Mouse (Mus musculus) thymus, adult 2 months (tissue): ENCODE results near the gene Bmper. TPM values are rescaled to one million over a fixed set of nuclear protein-coding genes. Genes with fewer than 3 reads are reported as not detected.

Experiments
- DNase-seq: peaks from one replicate; pipeline ENCODE4 v3.0.0; 2021
- H3K27ac ChIP-seq: fragments of 200-500 bp; 2 replicates; pipeline ENCODE4 v1.5.1; 2012; ENCODE audit warnings: low read length, control low read depth; ENCODE audit not compliant: control insufficient read depth, insufficient read depth
- H3K27me3 ChIP-seq: fragments of 200-500 bp; 2 replicates; pipeline ENCODE4 v1.6.1; 2012; ENCODE audit warnings: mild to moderate bottlenecking, low read length, moderate library complexity, mixed read lengths; ENCODE audit not compliant: control insufficient read depth, insufficient read depth
- H3K36me3 ChIP-seq: fragments of 200-500 bp; 2 replicates; pipeline ENCODE4 v1.6.1; 2012; ENCODE audit warnings: mild to moderate bottlenecking, low read length, moderate library complexity; ENCODE audit not compliant: control insufficient read depth, insufficient read depth
- H3K4me1 ChIP-seq: fragments of 200-500 bp; replicated peaks from 2 replicates; pipeline ENCODE4 v1.6.1; 2012; ENCODE audit warnings: low read length; ENCODE audit not compliant: control insufficient read depth, insufficient read depth
- H3K4me3 ChIP-seq: fragments of 200-500 bp; 2 replicates; pipeline ENCODE4 v1.5.1; 2012; ENCODE audit warnings: mild to moderate bottlenecking, low read length, control low read depth, moderate library complexity; ENCODE audit not compliant: control insufficient read depth, insufficient read depth
- CTCF ChIP-seq: fragments of 200-500 bp; IDR thresholded peaks from 2 replicates; pipeline ENCODE4 v1.5.1; 2012; ENCODE audit warnings: mild to moderate bottlenecking, control low read depth, low read length, moderate library complexity, borderline replicate concordance; ENCODE audit not compliant: control insufficient read depth, poor library complexity, insufficient read depth; ENCODE audit errors: extremely low read depth
- POLR2A ChIP-seq: fragments of 200-500 bp; IDR thresholded peaks from 2 replicates; pipeline ENCODE4 v1.6.1; 2012; ENCODE audit warnings: mild to moderate bottlenecking, low read length, control low read depth, moderate library complexity; ENCODE audit not compliant: control insufficient read depth, poor library complexity, insufficient read depth; ENCODE audit errors: extremely low read depth
- WGBS: fragments of 180-500 bp; shearing (Covaris S2); methylation state at CpG from one replicate; pipeline ENCODE4 v1.1.7; 2018; 5-methylcytosine and 5-hydroxymethylcytosine counted together
- polyA plus RNA-seq: library from polyadenylated mRNA; depleted of rRNA; stranded (reverse); fragments of >200 nt; gene quantifications from 2 replicates; pipeline ENCODE4 v1.2.3, GENCODE M21; 2012

Gene Bmper
- polyA plus RNA-seq, 1 experiment: 0.40 TPM

DNA sequence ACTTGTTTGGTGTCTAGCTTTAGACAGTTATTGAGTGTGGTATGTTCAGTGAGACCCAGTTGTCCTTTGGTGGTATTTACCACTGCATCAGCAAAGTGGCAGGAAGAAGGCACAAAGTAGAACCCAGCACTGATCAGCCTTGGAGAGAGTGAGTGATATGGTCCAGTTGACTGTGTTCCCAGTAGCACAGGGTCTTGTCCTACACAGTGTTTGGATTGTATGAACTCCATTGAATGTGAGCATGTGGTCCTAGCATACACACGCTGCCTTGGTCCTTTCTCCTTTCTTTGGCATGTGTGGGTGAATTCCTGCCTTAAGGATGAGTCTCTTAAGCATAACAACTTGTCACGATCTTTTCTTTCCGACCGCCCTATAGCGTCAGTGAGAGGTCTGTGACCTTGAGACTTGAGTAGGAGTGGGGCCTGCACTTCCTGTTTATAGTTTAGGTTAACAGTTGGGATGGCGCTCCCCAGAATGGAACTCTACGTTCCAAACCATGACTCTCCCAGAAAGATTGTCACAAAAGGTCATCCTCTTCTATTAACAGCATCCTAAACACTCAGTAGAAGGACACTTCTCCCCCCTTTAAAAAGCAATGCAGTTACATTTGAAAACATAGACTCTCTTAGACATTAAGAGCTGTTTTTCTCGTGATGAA lies 10.7 kb downstream of the Bmper start:
- H3K4me1 ChIP-seq: no peaks in the 10 kb centered on the region
- DNase-seq: no peak
- H3K27me3 ChIP-seq: no peaks in the 10 kb centered on the region
- no peaks in the 10 kb centered on the region for H3K36me3 ChIP-seq
- no peak overlapping the region for H3K4me3 ChIP-seq
- WGBS: 95% methylated on average over 8 of the region's 8 CpGs
- no peak for TF ChIP-seq CTCF
- TF ChIP-seq POLR2A: no peak
- H3K27ac ChIP-seq: no peak overlapping the region

GRCm38 (mm10) chr9:23235368-23236002 lies 12.6 kb downstream of the Bmper start:
- H3K27ac ChIP-seq: no peak overlapping the region
- no peak for DNase-seq
- H3K36me3 ChIP-seq: no peaks in the 10 kb centered on the region
- H3K4me3 ChIP-seq: no peak overlapping the region
- WGBS: 31% methylated on average over 6 of the region's 6 CpGs
- H3K27me3 ChIP-seq: no peaks in the 10 kb centered on the region
- no peaks in the 10 kb centered on the region for H3K4me1 ChIP-seq
- no peak for TF ChIP-seq CTCF
- no peak for TF ChIP-seq POLR2A

- Histone ChIP-seq H3K36me3 (no peaks in the 10 kb centered on the region), H3K4me1 (no peaks in the 10 kb centered on the region), H3K4me3 (no peak overlapping the region), H3K27me3 (no peaks in the 10 kb centered on the region), H3K27ac (no peak overlapping the region)
- DNase-seq: no peak
- TF ChIP-seq POLR2A (no peak), CTCF (no peak)
- WGBS: 83% methylated on average over 6 of the region's 6 CpGs
These were observed 13.9 kb downstream of the Bmper start for GRCm38 (mm10) chr9:23236635-23237279.

- Histone ChIP-seq H3K27me3 (no peaks in the 10 kb centered on the region), H3K4me3 (no peak overlapping the region), H3K27ac (no peak overlapping the region), H3K36me3 (no peaks in the 10 kb centered on the region), H3K4me1 (no peaks in the 10 kb centered on the region)
- 82% methylated on average over 2 of the region's 2 CpGs for WGBS
- no peak for DNase-seq
- TF ChIP-seq POLR2A (no peak), CTCF (no peak)
These were observed 16.1 kb downstream of the Bmper start for GRCm38 (mm10) chr9:23239011-23239410.

DNA sequence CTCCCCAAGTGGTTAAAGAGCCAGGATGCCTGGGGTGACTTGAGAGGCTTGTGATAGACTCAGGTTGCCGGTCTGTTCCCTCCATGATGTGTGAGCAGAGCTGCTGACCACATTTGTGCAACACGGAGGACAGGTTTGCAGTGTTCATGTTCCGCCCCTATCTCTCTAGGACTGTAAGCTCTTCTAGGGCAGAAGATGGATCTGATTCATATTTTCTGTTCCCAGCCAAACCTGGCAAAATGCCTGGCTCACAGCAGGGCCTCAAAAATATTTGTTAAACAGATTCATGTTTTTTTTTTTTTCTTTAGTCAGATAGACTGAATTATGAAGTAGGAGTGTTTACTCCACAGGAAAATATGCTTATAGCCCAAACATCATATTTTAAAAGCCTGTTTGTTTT lies 20.0 kb downstream of the Bmper start:
- Histone ChIP-seq H3K4me3 (no peak overlapping the region), H3K27me3 (no peaks in the 10 kb centered on the region), H3K27ac (no peak overlapping the region), H3K4me1 (no peaks in the 10 kb centered on the region), H3K36me3 (no peaks in the 10 kb centered on the region)
- 89% methylated on average over 3 of the region's 3 CpGs for WGBS
- TF ChIP-seq POLR2A (no peak), CTCF (no peak)
- DNase-seq: no peak

DNA sequence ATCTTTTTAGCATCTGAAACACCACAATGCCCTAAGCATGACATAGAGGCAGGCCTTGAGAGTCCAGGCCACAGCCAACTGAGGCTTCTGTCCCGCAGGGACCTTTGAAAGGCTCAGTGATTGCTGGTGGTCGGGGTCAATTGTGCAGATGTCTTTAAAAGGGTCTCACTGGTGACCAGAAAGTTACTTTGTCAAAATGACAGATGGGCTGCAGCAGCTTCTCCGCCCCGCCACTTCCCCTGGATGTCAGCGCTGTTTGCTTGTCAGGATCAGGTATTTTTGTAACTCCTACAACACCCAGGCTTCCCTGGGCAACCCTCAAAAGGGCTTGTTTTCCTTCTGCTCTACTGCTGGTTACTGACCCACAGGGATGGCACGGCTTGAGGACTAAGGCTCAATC lies 21.0 kb downstream of the Bmper start:
- no peak for DNase-seq
- Histone ChIP-seq H3K4me3 (no peak overlapping the region), H3K27me3 (no peaks in the 10 kb centered on the region), H3K36me3 (no peaks in the 10 kb centered on the region), H3K27ac (no peak overlapping the region), H3K4me1 (no peaks in the 10 kb centered on the region)
- no peak for TF ChIP-seq POLR2A
- no peak for TF ChIP-seq CTCF
- 83% methylated on average over 6 of the region's 6 CpGs for WGBS

DNA sequence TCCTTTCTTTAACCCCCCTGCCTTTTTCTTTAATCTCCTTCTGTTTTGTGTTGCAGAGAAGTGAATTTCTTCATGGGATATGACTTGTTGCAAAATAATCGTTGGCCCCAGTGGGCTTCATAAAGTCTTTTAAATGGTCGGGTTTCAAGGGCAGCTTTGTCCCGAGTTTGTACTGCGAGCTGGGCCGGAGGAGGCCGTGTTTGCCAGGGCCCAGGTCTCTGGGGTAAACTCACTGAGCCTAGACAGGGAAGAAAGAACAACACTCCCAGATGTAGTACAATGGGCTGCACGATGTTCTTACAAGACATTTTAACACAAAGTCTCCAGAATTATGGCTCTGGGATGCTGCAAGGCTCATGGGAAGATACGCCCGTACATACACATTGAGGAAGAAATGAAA lies 23.5 kb downstream of the Bmper start:
- Histone ChIP-seq H3K4me1 (no peaks in the 10 kb centered on the region), H3K27ac (no peak overlapping the region), H3K36me3 (no peaks in the 10 kb centered on the region), H3K4me3 (no peak overlapping the region), H3K27me3 (no peaks in the 10 kb centered on the region)
- TF ChIP-seq CTCF (no peak), POLR2A (no peak)
- no peak for DNase-seq
- whole genome bisulfite sequencing: 92% methylated on average over 9 of the region's 9 CpGs
